Mouse (Mus musculus): ENCODE results near the gene Bcas2. TPM values are rescaled to one million over a fixed set of nuclear protein-coding genes. Genes with fewer than 3 reads are reported as not detected.

Gene Bcas2
- polyA plus RNA-seq, 1 experiment from 2014 or later, result 227 TPM

GRCm38 (mm10) chr3:103141287-103141686 is 30.2 kb upstream of the Bcas2 start:
- DNase-seq (ENCODE audit: low spot score), result no peak
- H3K9me3 ChIP-seq (replicated peaks), result no peaks in the 10 kb centered on the region
- no peak overlapping the region for H3K4me3 ChIP-seq
- no peaks in the 10 kb centered on the region for H3K27me3 ChIP-seq (ENCODE audit: low read depth, poor library complexity, severe bottlenecking)
- no peaks in the 10 kb centered on the region for H3K36me3 ChIP-seq
- peaks cover 5% of the 10 kb centered on the region for H3K4me1 ChIP-seq
- 93% methylated on average over 11 of the region's 11 CpGs for WGBS
- H3K27ac ChIP-seq (replicated peaks), result no peak overlapping the region

GRCm38 (mm10) chr3:103142366-103142765 is 29.1 kb upstream of the Bcas2 start:
- no peak overlapping the region for H3K27ac ChIP-seq (replicated peaks)
- 92% methylated on average over 10 of the region's 10 CpGs for WGBS

GRCm38 (mm10) chr3:103145336-103145735 is 26.1 kb upstream of the Bcas2 start:
- peaks cover 9% of the 10 kb centered on the region for H3K4me1 ChIP-seq
- H3K36me3 ChIP-seq, result no peaks in the 10 kb centered on the region
- H3K9me3 ChIP-seq (replicated peaks), result no peaks in the 10 kb centered on the region
- no peak overlapping the region for H3K4me3 ChIP-seq
- H3K27me3 ChIP-seq (ENCODE audit: low read depth, poor library complexity, severe bottlenecking), result no peaks in the 10 kb centered on the region
- DNase-seq (ENCODE audit: low spot score), result no peak
- 70% methylated on average over 2 of the region's 2 CpGs for WGBS
- no peak overlapping the region for H3K27ac ChIP-seq (replicated peaks)

More at GRCm38 (mm10) chr3:103142366-103142765, 29.1 kb upstream of the Bcas2 start:
- Histone ChIP-seq H3K4me1 (peaks cover 9% of the 10 kb centered on the region), H3K4me3 (no peak overlapping the region), H3K27me3 (ENCODE audit: low read depth, poor library complexity, severe bottlenecking) (no peaks in the 10 kb centered on the region), H3K36me3 (no peaks in the 10 kb centered on the region), H3K9me3 (replicated peaks) (no peaks in the 10 kb centered on the region)
- DNase-seq (ENCODE audit: low spot score), result no peak

GRCm38 (mm10) chr3:103145791-103146190 is 25.7 kb upstream of the Bcas2 start:
- WGBS, result 82% methylated on average over 4 of the region's 4 CpGs
- peaks cover 9% of the 10 kb centered on the region for H3K4me1 ChIP-seq
- DNase-seq (ENCODE audit: low spot score), result no peak
- H3K27me3 ChIP-seq (ENCODE audit: low read depth, poor library complexity, severe bottlenecking), result no peaks in the 10 kb centered on the region
- no peak overlapping the region for H3K27ac ChIP-seq (replicated peaks)
- no peak overlapping the region for H3K4me3 ChIP-seq
- H3K36me3 ChIP-seq, result no peaks in the 10 kb centered on the region
- H3K9me3 ChIP-seq (replicated peaks), result no peaks in the 10 kb centered on the region

- Histone ChIP-seq H3K4me3 (no peak overlapping the region), H3K27ac (replicated peaks) (0 out of 2 replicates have a peak overlapping the region, but pooled peaks have one; percentile 38)
- WGBS, result 71% methylated on average over 23 of the region's 23 CpGs
These were observed 24.9 kb upstream of the Bcas2 start for GRCm38 (mm10) chr3:103146330-103147166.

GRCm38 (mm10) chr3:103147775-103148174 is 23.7 kb upstream of the Bcas2 start:
- Histone ChIP-seq H3K9me3 (replicated peaks) (no peaks in the 10 kb centered on the region), H3K36me3 (no peaks in the 10 kb centered on the region), H3K4me3 (no peak overlapping the region), H3K4me1 (peaks cover 9% of the 10 kb centered on the region), H3K27ac (replicated peaks) (no peak overlapping the region), H3K27me3 (ENCODE audit: low read depth, poor library complexity, severe bottlenecking) (no peaks in the 10 kb centered on the region)
- 92% methylated on average over 4 of the region's 4 CpGs for WGBS
- no peak for DNase-seq (ENCODE audit: low spot score)

More at GRCm38 (mm10) chr3:103146330-103147166, 24.9 kb upstream of the Bcas2 start:
- H3K9me3 ChIP-seq (replicated peaks), result no peaks in the 10 kb centered on the region
- H3K27me3 ChIP-seq (ENCODE audit: low read depth, poor library complexity, severe bottlenecking), result no peaks in the 10 kb centered on the region
- H3K36me3 ChIP-seq, result no peaks in the 10 kb centered on the region
- DNase-seq (ENCODE audit: low spot score), result no peak
- peaks cover 9% of the 10 kb centered on the region for H3K4me1 ChIP-seq

- WGBS, result 91% methylated on average over 10 of the region's 10 CpGs
- no peak overlapping the region for H3K4me3 ChIP-seq
- H3K27me3 ChIP-seq (ENCODE audit: low read depth, poor library complexity, severe bottlenecking), result no peaks in the 10 kb centered on the region
- H3K9me3 ChIP-seq (replicated peaks), result no peaks in the 10 kb centered on the region
- no peak overlapping the region for H3K27ac ChIP-seq (replicated peaks)
- H3K4me1 ChIP-seq, result peaks cover 9% of the 10 kb centered on the region
- H3K36me3 ChIP-seq, result no peaks in the 10 kb centered on the region
- DNase-seq (ENCODE audit: low spot score), result no peak
These were observed 22.5 kb upstream of the Bcas2 start for GRCm38 (mm10) chr3:103148941-103149340.

GRCm38 (mm10) chr3:103153761-103154160 is 17.7 kb upstream of the Bcas2 start:
- H3K4me3 ChIP-seq, result no peak overlapping the region
- H3K4me1 ChIP-seq, result no peaks in the 10 kb centered on the region
- DNase-seq (ENCODE audit: low spot score), result no peak
- no peaks in the 10 kb centered on the region for H3K9me3 ChIP-seq (replicated peaks)
- H3K27me3 ChIP-seq (ENCODE audit: low read depth, poor library complexity, severe bottlenecking), result no peaks in the 10 kb centered on the region
- no peaks in the 10 kb centered on the region for H3K36me3 ChIP-seq
- H3K27ac ChIP-seq (replicated peaks), result no peak overlapping the region

GRCm38 (mm10) chr3:103159232-103159900 is 12.1 kb upstream of the Bcas2 start:
- Histone ChIP-seq H3K27ac (replicated peaks) (no peak overlapping the region), H3K9me3 (replicated peaks) (no peaks in the 10 kb centered on the region), H3K27me3 (ENCODE audit: low read depth, poor library complexity, severe bottlenecking) (no peaks in the 10 kb centered on the region), H3K36me3 (no peaks in the 10 kb centered on the region), H3K4me3 (no peak overlapping the region), H3K4me1 (no peaks in the 10 kb centered on the region)
- WGBS, result 68% methylated on average over 3 of the region's 3 CpGs
- no peak for DNase-seq (ENCODE audit: low spot score)

- H3K9me3 ChIP-seq (replicated peaks), result no peaks in the 10 kb centered on the region
- WGBS, result 14% methylated on average over 4 of the region's 4 CpGs
- no peak overlapping the region for H3K27ac ChIP-seq (replicated peaks)
- peaks cover 17% of the 10 kb centered on the region for H3K36me3 ChIP-seq
- peaks cover 15% of the 10 kb centered on the region for H3K4me1 ChIP-seq
- DNase-seq (ENCODE audit: low spot score), result peak; percentile 78
- H3K27me3 ChIP-seq (ENCODE audit: low read depth, poor library complexity, severe bottlenecking), result no peaks in the 10 kb centered on the region
- no peak overlapping the region for H3K4me3 ChIP-seq
These were observed 1.7 kb upstream of the Bcas2 start for GRCm38 (mm10) chr3:103169771-103170170.

- H3K27me3 ChIP-seq (ENCODE audit: low read depth, poor library complexity, severe bottlenecking), result no peaks in the 10 kb centered on the region
- H3K27ac ChIP-seq (replicated peaks), result peak overlapping the region; percentile 90; the same call in 1 of the 2 replicates
- H3K4me3 ChIP-seq, result peak overlapping the region; percentile 78
- no peak for DNase-seq (ENCODE audit: low spot score)
- H3K9me3 ChIP-seq (replicated peaks), result no peaks in the 10 kb centered on the region
- peaks cover 15% of the 10 kb centered on the region for H3K4me1 ChIP-seq
- H3K36me3 ChIP-seq, result peaks cover 45% of the 10 kb centered on the region
- 68% methylated on average over 5 of the region's 5 CpGs for WGBS
These were observed 1.2 kb downstream of the Bcas2 start for GRCm38 (mm10) chr3:103172615-103173014.

- no peaks in the 10 kb centered on the region for H3K27me3 ChIP-seq (ENCODE audit: low read depth, poor library complexity, severe bottlenecking)
- H3K4me3 ChIP-seq, result no peak overlapping the region
- H3K27ac ChIP-seq (replicated peaks), result no peak overlapping the region
- peaks cover 8% of the 10 kb centered on the region for H3K4me1 ChIP-seq
- DNase-seq (ENCODE audit: low spot score), result no peak
- H3K36me3 ChIP-seq, result peaks cover 71% of the 10 kb centered on the region
- no peaks in the 10 kb centered on the region for H3K9me3 ChIP-seq (replicated peaks)
- 95% methylated on average over 4 of the region's 4 CpGs for WGBS
These were observed 5.3 kb downstream of the Bcas2 start for GRCm38 (mm10) chr3:103176740-103177139.

GRCm38 (mm10) chr3:103179527-103179926 is 8.1 kb downstream of the Bcas2 start:
- Histone ChIP-seq H3K9me3 (replicated peaks) (no peaks in the 10 kb centered on the region), H3K36me3 (peaks cover 57% of the 10 kb centered on the region), H3K27ac (replicated peaks) (no peak overlapping the region), H3K27me3 (ENCODE audit: low read depth, poor library complexity, severe bottlenecking) (no peaks in the 10 kb centered on the region), H3K4me3 (no peak overlapping the region), H3K4me1 (no peaks in the 10 kb centered on the region)
- 92% methylated on average over 9 of the region's 9 CpGs for WGBS
- DNase-seq (ENCODE audit: low spot score), result no peak
